Mouse (Mus musculus) brain, embryonic 14.5 days (tissue): ENCODE results near the gene Fmn2.

Source experiments
- CTCF ChIP-seq: fragments of 200-500 bp; IDR thresholded peaks from 2 replicates; pipeline ENCODE4 v1.5.1; 2012; ENCODE audit warnings: inconsistent platforms, mild to moderate bottlenecking, moderate library complexity, borderline replicate concordance; ENCODE audit not compliant: insufficient read depth, insufficient read length; ENCODE audit errors: extremely low read depth
- POLR2A ChIP-seq: fragments of 200-500 bp; IDR thresholded peaks from 2 replicates; pipeline ENCODE4 v1.6.1; 2012; ENCODE audit warnings: mild to moderate bottlenecking, inconsistent platforms, borderline replicate concordance; ENCODE audit not compliant: poor library complexity, insufficient read depth, insufficient read length, severe bottlenecking; ENCODE audit errors: extremely low read depth

- TF ChIP-seq CTCF (no peak), POLR2A (no peak)
Observed at GRCm38 (mm10) chr1:174598226-174598625, 96.6 kb downstream of the Fmn2 start.
